ENCODE assay signal across 10 mouse cellular contexts in genomic region chr14:71103955-71104354, GRCm38 (mm10).
A peak's percentile ranks its signal among the peaks of the same experiment; 100 is the strongest.
DNase-seq lines count a peak whose midpoint lies in the region.
"Had no signal": no experiment of that assay in that cellular context is flagged by ENCODE, and none has a peak within 500 bp of the region (broad histone marks: within the 10 kb centered on the region; RNA-seq: fewer than 3 reads in every experiment).

No protein-coding gene starts in this region.

- DNase-seq in adrenal gland, adult (ENCODE audit: inconsistent age in 2 of 2, low spot score in 1 of 2), result peak; percentile 46 to 90
- DNase-seq in adrenal gland, postnatal 4 days (ENCODE audit: low spot score in 2 of 2), result no peak
- peak; percentile 27 for DNase-seq in left cerebral cortex, adult 11 months (ENCODE audit: low spot score)
- no peak for DNase-seq in left cerebral cortex, postnatal 10 days (ENCODE audit: extremely low spot score in 1 of 2, low spot score in 2 of 2)
- peak; percentile 69 for DNase-seq in MN1 (ENCODE audit: low spot score)
- DNase-seq in gonadal fat pad, adult 2 months (ENCODE audit: low read depth), result peak; percentile 22
- no peak for DNase-seq in lung, postnatal 25 days (ENCODE audit: low spot score)
- DNase-seq in heart, adult 8-10 months (ENCODE audit: low spot score), result no peak
- DNase-seq: cerebellum, adult 2 months; lung, postnatal 14 days had no signal

- intact Hi-C loops in left cerebral cortex, postnatal 10 days (cut with DNase I), result no loop called here

Comparison
In these comparisons a context has a peak if more than half of its experiments do, and no peak if none do; other contexts are left out.
1. DNase-seq: peak in adrenal gland, adult (2 of 2), left cerebral cortex, adult 11 months (single experiment), MN1 (single experiment) and gonadal fat pad, adult 2 months (single experiment); none in adrenal gland, postnatal 4 days (0 of 2), left cerebral cortex, postnatal 10 days (0 of 2), lung, postnatal 25 days (single experiment) and heart, adult 8-10 months (single experiment).